Mouse (Mus musculus): ENCODE measurements around the gene Ift74.

DNA sequence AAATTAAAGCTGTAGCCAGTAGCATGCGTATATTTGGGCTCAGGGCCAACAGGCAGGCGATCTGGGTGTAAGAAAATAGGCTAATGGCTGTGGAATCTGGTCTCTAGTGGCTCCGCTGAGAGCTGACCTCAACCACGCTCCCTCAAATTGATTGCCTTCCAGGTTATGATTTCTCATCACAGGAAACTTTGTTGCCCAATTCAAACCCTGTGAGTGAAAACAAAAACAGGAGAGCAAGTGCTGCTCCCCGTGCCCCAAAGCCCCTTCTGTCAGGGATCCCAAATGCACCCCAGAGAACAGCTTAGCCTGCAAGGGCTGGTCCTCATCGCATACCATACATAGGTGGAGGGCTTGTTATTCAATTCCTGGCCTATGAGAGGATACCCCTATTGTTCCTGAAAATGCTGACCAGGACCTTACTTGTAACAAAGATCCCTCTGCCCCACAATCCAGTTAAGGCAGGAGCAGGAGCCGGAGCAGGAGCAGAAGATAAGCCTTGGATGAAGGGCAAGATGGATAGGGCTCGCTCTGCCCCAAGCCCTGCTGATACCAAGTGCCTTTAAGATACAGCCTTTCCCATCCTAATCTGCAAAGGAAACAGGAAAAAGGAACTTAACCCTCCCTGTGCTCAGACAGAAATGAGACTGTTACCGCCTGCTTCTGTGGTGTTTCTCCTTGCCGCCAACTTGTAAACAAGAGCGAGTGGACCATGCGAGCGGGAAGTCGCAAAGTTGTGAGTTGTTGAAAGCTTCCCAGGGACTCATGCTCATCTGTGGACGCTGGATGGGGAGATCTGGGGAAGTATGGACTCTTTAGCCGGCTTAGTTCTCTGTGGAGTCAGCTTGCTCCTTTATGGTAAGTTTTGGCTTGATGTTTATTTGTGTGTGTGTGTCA lies 124.8 kb downstream of the Ift74 start, which contains the start of gene Tek:
- TF ChIP-seq POLR2A (IDR thresholded peaks at IDR 0.05; ENCODE audit: insufficient read length, low read depth) (no peak), MAX (IDR thresholded peaks at IDR 0.05; ENCODE audit: low read depth) (no peak), USF1 (IDR thresholded peaks at IDR 0.05; ENCODE audit: low read depth) (no peak), E2F4 (IDR thresholded peaks at IDR 0.05; ENCODE audit: insufficient read depth) (no peak), POLR2AphosphoS2 (IDR thresholded peaks at IDR 0.05; ENCODE audit: insufficient read length, low read depth) (no peak), MYOG (IDR thresholded peaks at IDR 0.05; ENCODE audit: control insufficient read depth in 1 of 3, insufficient read depth in 1 of 3, insufficient read length in 2 of 3, low read depth in 2 of 3) (no peak)
